Mouse (Mus musculus): ENCODE data around the gene Tle4.

Gene Tle4

GRCm38 (mm10) chr19:14466020-14466419 is 131.8 kb downstream of the Tle4 start:
- no peak for DNase-seq (ENCODE audit: low read depth, low spot score)

- DNase-seq (ENCODE audit: low read depth, low spot score) = no peak
These were observed 134.4 kb downstream of the Tle4 start for GRCm38 (mm10) chr19:14463281-14464079.

- no peak for DNase-seq (ENCODE audit: low read depth, low spot score)
These were observed 144.4 kb downstream of the Tle4 start for GRCm38 (mm10) chr19:14453486-14453885.

DNA sequence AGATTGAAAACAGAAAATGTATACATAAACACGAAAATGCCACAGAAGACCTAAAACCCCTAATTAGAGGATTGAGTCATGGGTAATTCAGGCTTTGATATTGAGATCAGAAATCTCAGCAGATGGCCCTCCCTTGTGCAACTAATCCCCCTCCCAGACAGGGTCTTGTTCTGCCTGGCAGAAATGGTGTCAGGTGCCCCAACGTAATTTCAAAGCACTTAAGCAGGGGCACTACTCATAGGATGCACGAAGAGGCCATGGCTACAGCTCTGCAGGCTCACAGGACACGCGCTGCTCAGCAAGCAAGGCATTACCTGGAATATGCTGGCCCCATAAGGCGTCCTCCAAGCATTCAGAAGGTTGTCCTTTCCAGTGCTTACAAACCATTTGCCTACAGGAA is 146.5 kb downstream of the Tle4 start:
- no peak for DNase-seq (ENCODE audit: low read depth, low spot score)

GRCm38 (mm10) chr19:14449738-14450137 is 148.1 kb downstream of the Tle4 start:
- DNase-seq (ENCODE audit: low read depth, low spot score) = no peak

- DNase-seq (ENCODE audit: low read depth, low spot score) = no peak
These were observed 149.3 kb downstream of the Tle4 start for GRCm38 (mm10) chr19:14448586-14448985.

DNA sequence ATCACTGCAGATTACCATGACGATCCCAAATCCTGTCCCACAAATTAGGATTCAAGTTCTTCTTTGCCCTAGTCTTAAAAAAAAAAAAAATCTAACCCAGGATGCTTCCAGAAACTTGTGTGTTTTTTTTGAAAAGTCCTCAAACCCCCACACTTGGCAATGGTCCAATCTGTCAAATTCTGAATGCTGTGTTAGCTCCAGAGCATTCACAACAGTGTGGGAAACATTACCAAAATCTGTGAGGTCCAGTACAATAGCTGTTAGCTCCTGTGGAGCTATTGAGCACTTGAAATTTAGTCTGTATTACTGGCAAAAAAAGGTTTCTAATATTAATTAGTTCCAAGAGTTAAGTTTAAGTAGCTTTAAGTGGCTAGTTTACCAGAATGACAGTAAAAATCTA is 150.4 kb downstream of the Tle4 start:
- no peak for DNase-seq (ENCODE audit: low read depth, low spot score)

DNA sequence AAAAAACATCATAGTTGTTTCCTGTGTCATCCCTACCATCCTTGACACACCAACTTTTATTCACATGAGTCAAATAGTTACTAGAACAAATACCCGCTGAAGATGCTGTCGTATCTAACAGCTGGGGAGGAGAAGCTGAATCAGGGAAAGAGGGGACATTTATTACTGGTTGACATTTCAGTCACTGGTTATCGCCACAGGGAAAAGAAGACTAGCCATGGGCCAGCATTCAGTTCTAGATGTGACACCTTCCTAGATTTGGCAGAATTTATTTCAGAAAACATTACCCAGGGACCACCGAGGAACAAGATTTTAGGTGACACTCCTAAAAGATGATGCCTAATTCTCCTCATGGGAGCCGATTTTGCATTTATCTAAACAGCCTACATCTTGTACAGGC is 156.0 kb downstream of the Tle4 start:
- no peak for DNase-seq (ENCODE audit: low read depth, low spot score)

- DNase-seq (ENCODE audit: low read depth, low spot score) = no peak
These were observed 160.6 kb downstream of the Tle4 start for GRCm38 (mm10) chr19:14437226-14437625.

DNA sequence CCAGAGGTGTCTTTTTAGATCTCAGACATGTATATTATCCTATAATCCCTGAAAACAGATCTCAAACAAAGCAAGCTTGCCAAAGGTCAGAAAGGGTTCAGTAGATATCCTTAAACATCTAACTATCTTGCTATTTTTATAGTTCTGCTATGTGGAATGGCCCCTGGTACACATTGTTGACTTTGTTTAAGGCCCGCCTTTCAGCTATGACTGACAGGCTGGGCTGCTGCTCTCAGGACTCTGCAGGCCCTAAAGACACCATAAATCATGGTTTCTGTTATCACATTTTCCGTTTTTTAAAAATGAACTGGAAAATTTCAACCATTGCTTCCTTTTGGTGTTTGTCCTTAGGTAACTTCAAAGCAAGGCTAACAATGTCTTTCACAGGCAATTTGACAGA is 161.3 kb downstream of the Tle4 start:
- no peak for DNase-seq (ENCODE audit: low read depth, low spot score)

DNA sequence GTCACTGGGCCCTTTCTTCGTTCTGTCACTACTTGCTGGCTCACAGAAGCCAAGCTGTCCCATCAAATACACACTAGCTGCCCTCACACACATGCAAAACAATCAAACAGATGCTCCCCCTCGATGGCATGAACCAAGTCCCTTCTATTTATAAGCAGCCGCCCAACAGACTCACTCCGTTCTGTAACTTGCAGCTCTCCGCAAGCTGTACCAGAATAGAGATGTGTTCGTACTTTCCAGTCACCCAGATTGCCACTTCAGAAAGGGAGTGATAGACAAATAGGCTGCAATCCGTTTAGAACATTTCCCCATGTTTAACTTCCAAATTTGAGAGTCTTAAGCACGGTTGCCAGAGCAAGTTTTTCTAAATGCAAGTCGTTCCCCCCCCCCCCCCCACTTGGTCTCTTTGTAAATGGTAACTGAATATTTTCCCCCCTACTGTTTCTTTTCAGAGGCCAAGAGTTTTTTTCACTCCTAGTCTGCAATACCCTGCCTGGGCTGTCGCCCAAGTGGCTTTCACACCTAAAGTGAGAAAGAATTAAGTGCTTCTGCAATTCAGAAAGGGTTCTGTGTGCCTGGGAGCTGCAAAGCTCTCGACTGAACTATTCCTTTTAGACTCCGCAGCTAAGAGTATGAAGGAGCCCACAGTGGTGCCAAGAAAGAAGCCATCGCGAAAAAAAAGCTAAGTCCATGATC is 162.0 kb downstream of the Tle4 start:
- peak; percentile 67 for DNase-seq (ENCODE audit: low read depth, low spot score)

GRCm38 (mm10) chr19:14433900-14434299 is 164.0 kb downstream of the Tle4 start:
- DNase-seq (ENCODE audit: low read depth, low spot score) = no peak

DNA sequence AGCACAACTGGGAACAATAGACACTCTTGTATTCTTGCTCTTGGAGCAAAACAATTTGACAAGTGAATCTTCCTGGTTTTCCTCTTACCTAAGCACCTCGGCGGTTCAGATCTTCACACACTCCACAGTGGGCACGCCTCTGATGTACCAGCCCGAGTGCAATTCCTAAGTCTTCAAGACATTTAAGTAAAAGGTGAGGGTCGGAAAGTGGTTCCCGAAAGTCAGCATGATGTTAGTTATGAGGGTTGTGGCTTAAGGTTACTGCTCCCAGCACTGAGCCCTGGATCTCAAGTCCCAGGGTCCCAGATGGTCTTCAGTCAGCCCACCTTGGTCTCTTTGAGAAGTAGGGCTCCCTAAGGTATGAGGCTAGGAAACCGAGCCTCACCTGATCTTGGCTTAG is 165.4 kb downstream of the Tle4 start:
- no peak for DNase-seq (ENCODE audit: low read depth, low spot score)

DNA sequence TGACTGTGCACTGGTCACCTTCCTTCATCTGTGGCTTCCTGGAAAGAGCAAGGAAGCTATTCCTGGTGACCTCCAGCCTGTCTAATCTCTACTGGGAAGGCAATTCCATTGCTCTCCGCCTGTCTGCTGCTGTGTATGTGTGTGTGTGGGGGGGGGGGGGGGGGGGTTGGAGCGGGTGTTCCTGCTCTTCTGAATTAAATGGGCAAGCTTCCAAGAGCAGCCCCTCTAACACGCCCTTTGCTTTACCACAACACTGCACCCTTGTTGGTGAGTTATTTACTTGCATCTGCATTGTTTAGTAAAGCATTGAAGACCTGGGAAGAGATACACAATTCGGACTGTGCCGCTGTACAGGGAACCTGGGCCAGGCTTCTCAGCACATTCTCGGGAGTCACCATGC is 170.9 kb downstream of the Tle4 start:
- DNase-seq (ENCODE audit: low read depth, low spot score) = no peak

- no peak for DNase-seq (ENCODE audit: low read depth, low spot score)
These were observed 171.5 kb downstream of the Tle4 start for GRCm38 (mm10) chr19:14426244-14426868.

GRCm38 (mm10) chr19:14425122-14425521 is 172.7 kb downstream of the Tle4 start:
- no peak for DNase-seq (ENCODE audit: low read depth, low spot score)

DNA sequence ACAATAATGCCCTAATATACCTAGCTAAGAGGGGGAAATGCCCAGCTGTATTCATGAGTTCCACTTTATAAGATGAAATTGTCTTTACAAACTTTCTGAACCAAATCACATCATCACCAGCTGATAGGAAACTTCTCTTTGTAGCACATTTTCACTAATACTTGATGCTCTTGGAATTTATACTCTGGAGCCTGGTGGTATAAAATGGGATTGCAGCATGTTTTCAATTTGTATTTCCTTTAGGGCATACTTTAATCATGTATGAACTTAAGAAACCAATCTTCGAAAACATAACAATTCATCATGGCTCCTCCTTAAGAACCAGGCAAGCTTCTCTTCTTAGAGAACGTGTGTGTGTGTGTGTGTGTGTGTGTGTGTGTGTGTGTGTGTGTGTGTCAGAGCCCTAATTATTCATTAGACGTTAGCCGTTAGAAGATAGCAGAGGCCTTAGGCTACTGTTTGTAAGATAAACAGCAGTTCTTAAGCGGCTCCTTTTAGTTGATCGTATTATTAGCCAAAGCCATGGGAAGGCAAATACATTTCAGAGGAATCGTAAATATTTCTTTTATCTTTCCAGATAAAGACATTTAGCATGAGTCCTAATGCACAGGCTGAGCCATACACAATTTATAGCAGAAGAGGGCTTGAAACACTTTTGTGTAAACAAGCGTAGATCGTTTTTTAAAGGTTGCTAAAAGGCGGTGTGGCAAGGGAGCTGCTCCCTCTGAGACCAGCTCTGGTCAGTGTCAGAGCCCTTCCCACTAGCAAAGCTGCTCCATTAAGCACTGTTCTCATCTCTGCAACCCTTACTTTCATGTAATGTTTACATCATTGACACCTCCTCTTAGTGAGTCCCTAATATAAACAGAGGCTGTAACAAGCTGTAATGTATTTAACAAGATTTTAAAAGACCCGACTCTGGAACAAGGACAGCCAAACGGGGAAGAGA is 173.6 kb downstream of the Tle4 start:
- no peak for DNase-seq (ENCODE audit: low read depth, low spot score)

DNA sequence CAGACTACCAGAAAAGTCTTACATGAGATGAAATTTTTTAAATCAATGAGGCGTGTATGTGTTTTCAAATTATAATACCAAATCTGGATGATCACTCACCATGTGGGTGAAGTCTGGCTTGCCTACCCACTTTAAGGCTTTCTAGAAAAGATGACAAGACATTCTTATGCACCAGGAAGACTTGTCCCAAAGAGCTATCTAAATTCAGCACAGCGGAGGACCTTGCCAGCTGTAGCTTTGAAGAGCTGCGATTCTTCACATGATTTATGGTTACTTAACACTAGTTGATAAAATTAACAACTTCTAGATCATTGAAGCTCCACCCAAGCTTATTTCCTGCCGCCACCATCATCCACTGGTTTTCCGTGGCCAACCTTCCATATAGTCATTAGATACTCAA is 176.2 kb downstream of the Tle4 start:
- DNase-seq (ENCODE audit: low read depth, low spot score) = peak; percentile 68

DNA sequence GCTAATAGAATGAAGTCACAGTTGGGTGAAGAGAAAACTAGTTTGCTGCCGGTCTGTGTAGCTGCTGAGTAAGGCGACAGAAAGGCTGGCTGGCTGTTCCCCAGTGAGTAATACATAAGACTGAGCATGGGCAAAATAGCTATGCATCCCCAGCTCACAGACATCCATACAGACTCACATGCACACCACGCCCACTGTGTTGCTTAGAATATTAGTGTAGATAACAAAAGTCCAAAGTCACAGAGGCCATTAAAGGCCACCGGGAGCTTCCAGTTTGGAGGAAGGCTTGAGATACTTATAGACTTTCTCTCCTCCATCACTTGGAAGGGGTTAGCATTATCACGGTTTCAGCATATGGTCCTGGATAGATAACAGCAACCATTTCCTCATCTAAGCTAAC is 178.0 kb downstream of the Tle4 start:
- DNase-seq (ENCODE audit: low read depth, low spot score) = no peak

DNA sequence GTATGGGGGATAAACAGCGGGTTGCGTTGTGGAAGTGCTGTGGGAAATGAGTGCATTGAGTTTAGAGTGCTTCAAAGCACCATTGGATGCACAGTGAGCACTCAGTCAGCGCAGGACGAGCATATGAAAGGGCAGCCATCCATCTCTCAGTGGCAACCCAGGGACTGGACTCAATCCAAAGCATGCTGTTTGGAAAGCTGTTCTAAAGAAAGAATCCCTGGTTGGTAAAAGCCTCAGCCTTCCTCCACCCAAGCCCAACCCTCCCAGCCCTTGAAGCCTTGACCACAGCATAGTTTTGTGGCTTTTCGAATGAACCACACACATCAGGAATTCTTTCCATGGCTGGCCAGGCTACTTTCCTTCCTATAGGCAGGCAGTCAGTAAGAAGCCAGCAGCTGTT is 181.0 kb downstream of the Tle4 start:
- DNase-seq (ENCODE audit: low read depth, low spot score) = no peak

DNA sequence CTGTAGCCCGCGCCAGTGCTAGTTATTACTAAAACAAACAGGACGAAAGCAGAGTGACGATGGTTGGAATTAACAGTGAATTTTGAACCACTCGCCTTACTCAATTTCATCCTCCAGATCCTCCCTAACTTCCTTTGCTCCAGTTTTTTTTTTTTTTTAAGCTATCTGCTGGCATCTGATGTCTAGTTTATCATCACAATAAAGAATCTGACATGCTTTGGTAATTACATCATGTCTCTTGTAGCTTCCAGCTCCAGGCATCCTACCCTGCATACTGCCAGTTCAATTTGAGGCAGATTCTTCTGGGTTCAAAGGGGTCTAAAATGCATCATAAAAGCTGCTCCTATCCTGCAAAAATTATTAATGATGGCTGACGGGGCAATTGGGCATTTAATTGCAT is 181.9 kb downstream of the Tle4 start:
- no peak for DNase-seq (ENCODE audit: low read depth, low spot score)

- DNase-seq (ENCODE audit: low read depth, low spot score) = no peak
These were observed 182.9 kb downstream of the Tle4 start for GRCm38 (mm10) chr19:14414957-14415356.

All from telencephalon, adult 2 months (tissue).